Mouse (Mus musculus) erythroblast, embryonic 14.5 days (primary cell): Measurements from ENCODE around the gene Cutc.

Source experiments
- GATA1 ChIP-seq: IDR thresholded peaks from 2 replicates; pipeline ENCODE4 v1.6.1; 2012; ENCODE audit warnings: low read length, inconsistent platforms, mixed read lengths
- TAL1 ChIP-seq: IDR thresholded peaks from 3 replicates; pipeline ENCODE4 v1.6.1; 2012; ENCODE audit warnings: low read length, inconsistent platforms, mixed read lengths

- TF ChIP-seq GATA1: no peak
- TF ChIP-seq TAL1: no peak
Measured at GRCm38 (mm10) chr19:43770584-43770983, 17.8 kb downstream of the Cutc start.
